Mouse (Mus musculus): ENCODE measurements at regions not wholly inside any gene's neighbourhood (a gene's known extent, or its start where the extent isn't known, plus 50 kb on each side); places are given as distances from the start of the nearest gene placed in this dataset.

GRCm38 (mm10) chr3:80506701-80507100, 295.9 kb downstream of the Gria2 start:
- Histone ChIP-seq H3K4me2 (replicated peaks) (no peak overlapping the region), H3K4me3 (replicated peaks) (no peak overlapping the region), H3K4me1 (replicated peaks) (no peaks in the 10 kb centered on the region), H3K27me3 (no peaks in the 10 kb centered on the region), H3K9ac (replicated peaks) (no peak overlapping the region), H3K36me3 (no peaks in the 10 kb centered on the region), H3K27ac (no peak overlapping the region), H3K9me3 (no peaks in the 10 kb centered on the region)
- no peak for ATAC-seq
- WGBS: 53% methylated on average over 1 of the region's 1 CpGs

DNA sequence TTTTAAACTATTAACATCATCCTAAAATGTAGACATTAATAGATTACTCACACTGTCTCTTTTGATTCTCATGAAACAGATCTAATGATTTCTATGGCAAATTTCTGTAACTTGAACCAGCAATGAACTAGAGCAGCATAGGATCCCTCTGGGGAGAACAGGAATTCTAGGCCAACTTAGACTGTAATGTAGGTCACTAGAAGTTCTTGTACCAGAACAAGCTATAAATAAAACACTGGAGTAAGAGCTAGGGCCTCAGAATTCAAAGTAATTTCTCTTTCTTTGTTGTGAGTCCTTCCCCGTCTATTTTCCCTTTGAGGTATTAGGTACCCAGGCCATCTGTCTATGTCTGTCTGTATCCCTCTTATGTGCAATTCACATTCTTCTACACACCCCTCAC, 301.5 kb downstream of the Gria2 start:
- Histone ChIP-seq H3K9ac (replicated peaks) (no peak overlapping the region), H3K27ac (no peak overlapping the region), H3K4me1 (replicated peaks) (no peaks in the 10 kb centered on the region), H3K4me2 (replicated peaks) (no peak overlapping the region), H3K36me3 (no peaks in the 10 kb centered on the region), H3K27me3 (no peaks in the 10 kb centered on the region), H3K4me3 (replicated peaks) (no peak overlapping the region), H3K9me3 (no peaks in the 10 kb centered on the region)
- ATAC-seq: no peak
- 50% methylated on average over 1 of the region's 1 CpGs for WGBS

DNA sequence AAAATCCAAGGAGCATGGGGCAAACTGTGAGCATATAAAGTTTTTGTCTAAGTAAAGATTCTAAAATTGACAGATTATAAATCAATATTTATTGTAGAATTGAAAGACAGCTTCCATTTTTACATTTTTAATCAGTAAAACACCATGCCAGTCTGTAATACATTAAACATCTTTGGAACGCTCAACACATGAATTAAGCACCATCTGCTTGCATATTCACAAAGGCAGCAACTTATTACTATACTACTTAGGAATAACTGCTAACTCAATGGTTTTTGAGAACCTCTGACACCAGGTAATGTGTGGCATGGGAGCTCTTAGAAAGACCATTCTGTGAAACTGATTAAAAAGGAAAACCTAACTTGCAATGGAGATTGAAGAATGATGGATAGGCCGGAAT, 306.1 kb downstream of the Gria2 start:
- no peak for ATAC-seq
- Histone ChIP-seq H3K4me3 (replicated peaks) (no peak overlapping the region), H3K36me3 (no peaks in the 10 kb centered on the region), H3K9me3 (no peaks in the 10 kb centered on the region), H3K4me1 (replicated peaks) (no peaks in the 10 kb centered on the region), H3K27ac (no peak overlapping the region), H3K9ac (replicated peaks) (no peak overlapping the region), H3K27me3 (no peaks in the 10 kb centered on the region), H3K4me2 (replicated peaks) (no peak overlapping the region)
- WGBS: 95% methylated on average over 2 of the region's 2 CpGs

DNA sequence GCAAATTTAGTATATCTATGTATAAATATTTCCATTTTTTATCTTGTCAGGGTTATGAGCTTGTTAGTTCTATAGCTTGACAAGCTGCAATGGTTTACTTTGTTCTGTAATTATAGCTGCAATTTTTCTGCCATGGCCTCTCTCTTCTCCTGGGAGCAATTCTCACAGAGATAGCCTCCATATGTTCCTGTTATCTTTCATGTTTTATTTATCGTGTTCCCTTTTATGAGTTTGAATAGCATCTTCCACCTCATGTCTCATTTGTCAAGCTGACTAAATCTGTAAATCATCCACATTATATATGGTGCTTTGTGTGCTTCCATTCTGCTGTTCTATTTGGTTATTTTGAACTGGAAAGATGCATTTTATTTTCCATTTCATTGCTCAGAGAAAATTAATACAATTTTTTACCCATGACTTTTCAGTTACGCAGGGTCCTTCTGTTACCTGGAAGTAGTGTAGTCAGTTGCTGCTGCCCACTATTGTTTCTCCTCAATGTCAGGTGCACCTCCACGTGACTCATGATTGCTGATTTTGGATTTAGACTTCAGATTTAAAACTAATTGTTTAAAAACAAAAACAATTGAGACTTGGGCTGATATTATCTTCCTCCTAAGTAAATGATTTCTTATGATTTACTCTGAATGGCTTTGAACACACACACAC, 318.3 kb downstream of the Gria2 start:
- no peak overlapping the region for H3K27ac ChIP-seq
- no peak overlapping the region for H3K4me3 ChIP-seq (replicated peaks)
- H3K9me3 ChIP-seq: no peaks in the 10 kb centered on the region
- no peaks in the 10 kb centered on the region for H3K4me1 ChIP-seq (replicated peaks)
- H3K27me3 ChIP-seq: no peaks in the 10 kb centered on the region
- ATAC-seq: no peak
- H3K4me2 ChIP-seq (replicated peaks): no peak overlapping the region
- 66% methylated on average over 3 of the region's 3 CpGs for WGBS
- H3K36me3 ChIP-seq: no peaks in the 10 kb centered on the region
- H3K9ac ChIP-seq (replicated peaks): no peak overlapping the region

GRCm38 (mm10) chr3:80478676-80479075, 324.0 kb downstream of the Gria2 start:
- Histone ChIP-seq H3K9me3 (no peaks in the 10 kb centered on the region), H3K27ac (no peak overlapping the region), H3K4me2 (replicated peaks) (no peak overlapping the region), H3K4me1 (replicated peaks) (no peaks in the 10 kb centered on the region), H3K27me3 (no peaks in the 10 kb centered on the region), H3K36me3 (no peaks in the 10 kb centered on the region), H3K4me3 (replicated peaks) (no peak overlapping the region), H3K9ac (replicated peaks) (no peak overlapping the region)
- ATAC-seq: no peak

GRCm38 (mm10) chr3:80473686-80474085, 328.9 kb downstream of the Gria2 start:
- no peaks in the 10 kb centered on the region for H3K27me3 ChIP-seq
- no peak for ATAC-seq
- no peak overlapping the region for H3K27ac ChIP-seq
- H3K36me3 ChIP-seq: no peaks in the 10 kb centered on the region
- no peak overlapping the region for H3K4me2 ChIP-seq (replicated peaks)
- H3K4me3 ChIP-seq (replicated peaks): no peak overlapping the region
- no peak overlapping the region for H3K9ac ChIP-seq (replicated peaks)
- H3K9me3 ChIP-seq: no peaks in the 10 kb centered on the region
- no peaks in the 10 kb centered on the region for H3K4me1 ChIP-seq (replicated peaks)
